Mouse (Mus musculus): ENCODE measurements at regions not wholly inside any gene's neighbourhood (a gene's known extent, or its start where the extent isn't known, plus 50 kb on each side); places are given as distances from the start of the nearest gene placed in this dataset.

- H3K9ac ChIP-seq (ENCODE audit: low read depth, low read length), result no peak overlapping the region
- no peaks in the 10 kb centered on the region for H3K27me3 ChIP-seq (ENCODE audit: control insufficient read depth, insufficient read depth, low read length)
- TF ChIP-seq CTCF (IDR thresholded peaks at IDR 0.05) (no peak), EP300 (IDR thresholded peaks at IDR 0.05; ENCODE audit: insufficient read depth, low read depth, low read length) (no peak), POLR2A (IDR thresholded peaks at IDR 0.05; ENCODE audit: insufficient read depth, low read depth, low read length) (no peak)
- H3K36me3 ChIP-seq (ENCODE audit: control insufficient read depth, insufficient read depth, low read length), result no peaks in the 10 kb centered on the region
- WGBS, result 79% methylated on average over 2 of the region's 2 CpGs
- no peaks in the 10 kb centered on the region for H3K4me1 ChIP-seq (ENCODE audit: control insufficient read depth, insufficient read depth, low read length)
- H3K4me3 ChIP-seq, result no peak overlapping the region
- H3K79me2 ChIP-seq (replicated peaks; ENCODE audit: control insufficient read depth, insufficient read depth, low read length), result no peaks in the 10 kb centered on the region
- DNase-seq, result no peak
- intact Hi-C loops (cut with DNase I), result no loop called here
- no peak overlapping the region for H3K27ac ChIP-seq
These were observed 323.2 kb downstream of the Ptprc start for GRCm38 (mm10) chr1:137852262-137852661.

GRCm38 (mm10) chr1:137847311-137847923, 328.1 kb downstream of the Ptprc start:
- Histone ChIP-seq H3K4me3 (no peak overlapping the region), H3K9ac (ENCODE audit: low read depth, low read length) (no peak overlapping the region), H3K36me3 (ENCODE audit: control insufficient read depth, insufficient read depth, low read length) (no peaks in the 10 kb centered on the region), H3K79me2 (replicated peaks; ENCODE audit: control insufficient read depth, insufficient read depth, low read length) (no peaks in the 10 kb centered on the region), H3K4me1 (ENCODE audit: control insufficient read depth, insufficient read depth, low read length) (no peaks in the 10 kb centered on the region), H3K27ac (no peak overlapping the region), H3K27me3 (ENCODE audit: control insufficient read depth, insufficient read depth, low read length) (no peaks in the 10 kb centered on the region)
- 86% methylated on average over 10 of the region's 10 CpGs for WGBS
- no peak for TF ChIP-seq POLR2A (IDR thresholded peaks at IDR 0.05; ENCODE audit: insufficient read depth, low read depth, low read length)
- TF ChIP-seq EP300 (IDR thresholded peaks at IDR 0.05; ENCODE audit: insufficient read depth, low read depth, low read length), result no peak
- no peak for TF ChIP-seq CTCF (IDR thresholded peaks at IDR 0.05)
- intact Hi-C loops (cut with DNase I), result no loop called here
- no peak for DNase-seq

GRCm38 (mm10) chr1:137846857-137847256, 328.7 kb downstream of the Ptprc start:
- DNase-seq, result no peak
- 59% methylated on average over 1 of the region's 1 CpGs for WGBS
- intact Hi-C loops (cut with DNase I), result no loop called here

GRCm38 (mm10) chr1:137840531-137840930, 335.0 kb downstream of the Ptprc start:
- TF ChIP-seq POLR2A (IDR thresholded peaks at IDR 0.05; ENCODE audit: insufficient read depth, low read depth, low read length) (no peak), EP300 (IDR thresholded peaks at IDR 0.05; ENCODE audit: insufficient read depth, low read depth, low read length) (no peak), CTCF (IDR thresholded peaks at IDR 0.05) (no peak)
- Histone ChIP-seq H3K4me1 (ENCODE audit: control insufficient read depth, insufficient read depth, low read length) (no peaks in the 10 kb centered on the region; the same call in 1 of the 2 replicates), H3K4me3 (no peak overlapping the region), H3K27me3 (ENCODE audit: control insufficient read depth, insufficient read depth, low read length) (no peaks in the 10 kb centered on the region), H3K36me3 (ENCODE audit: control insufficient read depth, insufficient read depth, low read length) (no peaks in the 10 kb centered on the region), H3K9ac (ENCODE audit: low read depth, low read length) (no peak overlapping the region), H3K27ac (no peak overlapping the region), H3K79me2 (replicated peaks; ENCODE audit: control insufficient read depth, insufficient read depth, low read length) (no peaks in the 10 kb centered on the region)
- DNase-seq, result no peak
- intact Hi-C loops (cut with DNase I), result no loop called here

More at GRCm38 (mm10) chr1:137846857-137847256, 328.7 kb downstream of the Ptprc start:
- H3K27ac ChIP-seq, result no peak overlapping the region
- no peaks in the 10 kb centered on the region for H3K79me2 ChIP-seq (replicated peaks; ENCODE audit: control insufficient read depth, insufficient read depth, low read length)
- H3K9ac ChIP-seq (ENCODE audit: low read depth, low read length), result no peak overlapping the region
- no peaks in the 10 kb centered on the region for H3K27me3 ChIP-seq (ENCODE audit: control insufficient read depth, insufficient read depth, low read length)
- H3K36me3 ChIP-seq (ENCODE audit: control insufficient read depth, insufficient read depth, low read length), result no peaks in the 10 kb centered on the region
- no peaks in the 10 kb centered on the region for H3K4me1 ChIP-seq (ENCODE audit: control insufficient read depth, insufficient read depth, low read length)
- TF ChIP-seq POLR2A (IDR thresholded peaks at IDR 0.05; ENCODE audit: insufficient read depth, low read depth, low read length) (no peak), CTCF (IDR thresholded peaks at IDR 0.05) (no peak), EP300 (IDR thresholded peaks at IDR 0.05; ENCODE audit: insufficient read depth, low read depth, low read length) (no peak)
- no peak overlapping the region for H3K4me3 ChIP-seq

GRCm38 (mm10) chr1:137839703-137840102, 335.8 kb downstream of the Ptprc start:
- Histone ChIP-seq H3K27me3 (ENCODE audit: control insufficient read depth, insufficient read depth, low read length) (no peaks in the 10 kb centered on the region), H3K36me3 (ENCODE audit: control insufficient read depth, insufficient read depth, low read length) (no peaks in the 10 kb centered on the region), H3K4me1 (ENCODE audit: control insufficient read depth, insufficient read depth, low read length) (no peaks in the 10 kb centered on the region; the same call in 1 of the 2 replicates), H3K9ac (ENCODE audit: low read depth, low read length) (no peak overlapping the region), H3K4me3 (no peak overlapping the region), H3K79me2 (replicated peaks; ENCODE audit: control insufficient read depth, insufficient read depth, low read length) (no peaks in the 10 kb centered on the region), H3K27ac (no peak overlapping the region)
- no peak for TF ChIP-seq POLR2A (IDR thresholded peaks at IDR 0.05; ENCODE audit: insufficient read depth, low read depth, low read length)
- no peak for TF ChIP-seq EP300 (IDR thresholded peaks at IDR 0.05; ENCODE audit: insufficient read depth, low read depth, low read length)
- TF ChIP-seq CTCF (IDR thresholded peaks at IDR 0.05), result no peak
- intact Hi-C loops (cut with DNase I), result no loop called here
- WGBS, result 70% methylated on average over 5 of the region's 5 CpGs
- DNase-seq, result no peak

GRCm38 (mm10) chr1:137839263-137839662, 336.2 kb downstream of the Ptprc start:
- intact Hi-C loops (cut with DNase I), result no loop called here
- TF ChIP-seq EP300 (IDR thresholded peaks at IDR 0.05; ENCODE audit: insufficient read depth, low read depth, low read length) (no peak), CTCF (IDR thresholded peaks at IDR 0.05) (no peak), POLR2A (IDR thresholded peaks at IDR 0.05; ENCODE audit: insufficient read depth, low read depth, low read length) (no peak)
- H3K27me3 ChIP-seq (ENCODE audit: control insufficient read depth, insufficient read depth, low read length), result no peaks in the 10 kb centered on the region
- no peaks in the 10 kb centered on the region; the same call in 1 of the 2 replicates for H3K4me1 ChIP-seq (ENCODE audit: control insufficient read depth, insufficient read depth, low read length)
- H3K79me2 ChIP-seq (replicated peaks; ENCODE audit: control insufficient read depth, insufficient read depth, low read length), result no peaks in the 10 kb centered on the region
- no peak overlapping the region for H3K9ac ChIP-seq (ENCODE audit: low read depth, low read length)
- H3K36me3 ChIP-seq (ENCODE audit: control insufficient read depth, insufficient read depth, low read length), result no peaks in the 10 kb centered on the region
- 68% methylated on average over 2 of the region's 2 CpGs for WGBS
- no peak for DNase-seq
- no peak overlapping the region for H3K4me3 ChIP-seq
- H3K27ac ChIP-seq, result no peak overlapping the region
